13 mouse cellular contexts compared by ENCODE assay signal in genomic region chr6:142394669-142395068, GRCm38 (mm10). TPM values are rescaled to one million over a fixed set of nuclear protein-coding genes. Genes with fewer than 3 reads are reported as not detected.
DNase-seq lines count a peak whose midpoint lies in the region; ATAC-seq lines count a peak whose summit lies in the region.
"Had no signal": no experiment of that assay in that cellular context is flagged by ENCODE, and none has a peak within 500 bp of the region (broad histone marks: within the 10 kb centered on the region; RNA-seq: fewer than 3 reads in every experiment).

No protein-coding gene starts in this region.

- no peak overlapping the region for H3K9ac ChIP-seq in forebrain, embryonic 12.5 days
- H3K9ac ChIP-seq: forebrain, embryonic 13.5 days; liver, embryonic 14.5 days had no signal

- no peak overlapping the region for H3K4me3 ChIP-seq in forebrain, embryonic 12.5 days (replicated peaks)
- H3K4me3 ChIP-seq: forebrain, embryonic 13.5 days; midbrain, embryonic 10.5 days had no signal

- H3K4me2 ChIP-seq in forebrain, embryonic 12.5 days: no peak overlapping the region
- H3K4me2 ChIP-seq: forebrain, embryonic 13.5 days had no signal

- H3K4me1 ChIP-seq in forebrain, embryonic 12.5 days: no peaks in the 10 kb centered on the region
- H3K4me1 ChIP-seq: forebrain, embryonic 13.5 days; midbrain, embryonic 10.5 days had no signal

- peaks cover 38% of the 10 kb centered on the region for H3K36me3 ChIP-seq in forebrain, embryonic 12.5 days (replicated peaks)

- no peak overlapping the region for H3K27ac ChIP-seq in forebrain, embryonic 12.5 days
- H3K27ac ChIP-seq: forebrain, embryonic 13.5 days; liver, embryonic 14.5 days; midbrain, embryonic 10.5 days had no signal

- no peaks in the 10 kb centered on the region for H3K27me3 ChIP-seq in forebrain, embryonic 12.5 days
- H3K27me3 ChIP-seq: forebrain, embryonic 13.5 days had no signal

- peak; percentile 31 for DNase-seq in adrenal gland, postnatal 14 days
- no peak for DNase-seq in adrenal gland, adult (ENCODE audit: inconsistent age in 2 of 2, low spot score in 1 of 2)
- peak; percentile 18 to 35 for DNase-seq in left cerebral cortex, postnatal 25 days (ENCODE audit: low spot score in 2 of 2)
- DNase-seq in left cerebral cortex, adult 8-10 months (ENCODE audit: low spot score in 2 of 2): no peak
- peak; percentile 16 for DNase-seq in cerebellum, postnatal 14 days
- DNase-seq in left cerebral cortex, postnatal 4 days: peak; percentile 38
- DNase-seq in urinary bladder, postnatal 14 days (ENCODE audit: low spot score): no peak
- DNase-seq: kidney, postnatal 4 days had no signal

- intact Hi-C loops in left cerebral cortex, postnatal 25 days (cut with DNase I): no loop called here
- intact Hi-C loops in left cerebral cortex, postnatal 4 days (cut with DNase I): no loop called here

- no peaks in the 10 kb centered on the region for H3K9me3 ChIP-seq in forebrain, embryonic 12.5 days
- H3K9me3 ChIP-seq: forebrain, embryonic 13.5 days; midbrain, embryonic 10.5 days had no signal

- WGBS in forebrain, embryonic 12.5 days: 88% methylated on average over 5 of the region's 5 CpGs

- ATAC-seq in forebrain, embryonic 12.5 days (ENCODE audit: low FRiP score): no peak
- ATAC-seq: forebrain, embryonic 13.5 days had no signal

RNA-seq across cellular contexts. Expression of gene Golt1b, which starts 7.6 kb away (rescaled TPM):
- total RNA-seq in adrenal gland, postnatal 14 days (2021): 32.9 and 33.3 TPM in 2 replicates
- total RNA-seq in left cerebral cortex, postnatal 25 days (2021): 10 to 100 TPM; 33.5 to 34.8 TPM
- 10 to 100 TPM; 31.1 to 33.6 (median 33.3) TPM for total RNA-seq in left cerebral cortex, adult 8-10 months (2022)
- total RNA-seq in left cerebral cortex, postnatal 4 days (2021): 10 to 100 TPM; 34.4 to 35.8 TPM
- polyA plus RNA-seq in forebrain, embryonic 12.5 days (2016; fragmentation: Nextera tagmentation; extraction: Ambion mirVana): 93.1 and 95.5 TPM in 2 replicates

RNA-seq across cellular contexts. Expression of gene Recql, which starts 7.8 kb away (rescaled TPM):
- total RNA-seq in adrenal gland, postnatal 14 days (2021): 15.5 and 19.2 TPM in 2 replicates
- 10 to 100 TPM; 19.9 to 20.2 TPM for total RNA-seq in left cerebral cortex, postnatal 25 days (2021)
- 10 to 100 TPM; 18.4 to 30.5 (median 22.4) TPM for total RNA-seq in left cerebral cortex, adult 8-10 months (2022)
- total RNA-seq in left cerebral cortex, postnatal 4 days (2021): 10 to 100 TPM; 24.8 to 36.5 TPM
- polyA plus RNA-seq in forebrain, embryonic 12.5 days (2016; fragmentation: Nextera tagmentation; extraction: Ambion mirVana): 42.1 and 45.2 TPM in 2 replicates

RNA-seq across cellular contexts. Expression of gene Spx, which starts 18.6 kb away (rescaled TPM):
- 1.2 TPM in 1 of 2 replicates, not detected in the other for total RNA-seq in adrenal gland, postnatal 14 days (2021)
- total RNA-seq in left cerebral cortex, postnatal 25 days (2021): 1 to 10 TPM; 1.6 to 2.6 TPM
- total RNA-seq in left cerebral cortex, adult 8-10 months (2022): 1 to 10 TPM in 3 of 4 experiments, under 1 TPM in 1; 0.44 to 2.1 (median 1.4) TPM
- total RNA-seq in left cerebral cortex, postnatal 4 days (2021): 1 to 10 TPM in 1 of 2 experiments, under 1 TPM in 1; 0.94 to 2.3 TPM
- polyA plus RNA-seq in forebrain, embryonic 12.5 days (2016; fragmentation: Nextera tagmentation; extraction: Ambion mirVana): 0.46 and 1.0 TPM in 2 replicates
- polyA plus RNA-seq: heart, embryonic 14.5 days had no signal

RNA-seq across cellular contexts. Expression of gene Pyroxd1, which starts 49.2 kb away (rescaled TPM):
- 11.9 and 12.6 TPM in 2 replicates for total RNA-seq in adrenal gland, postnatal 14 days (2021)
- total RNA-seq in left cerebral cortex, postnatal 25 days (2021): 10 to 100 TPM; 13.6 to 15.1 TPM
- 10 to 100 TPM; 14.5 to 17.1 (median 15.5) TPM for total RNA-seq in left cerebral cortex, adult 8-10 months (2022)
- 10 to 100 TPM; 17.1 to 18.9 TPM for total RNA-seq in left cerebral cortex, postnatal 4 days (2021)
- 24.1 and 25.5 TPM in 2 replicates for polyA plus RNA-seq in forebrain, embryonic 12.5 days (2016; fragmentation: Nextera tagmentation; extraction: Ambion mirVana)

Comparison
In these comparisons a context has a peak if more than half of its experiments do, and no peak if none do; other contexts are left out.
1. DNase-seq: peak in adrenal gland, postnatal 14 days (single experiment), left cerebral cortex, postnatal 25 days (2 of 2), cerebellum, postnatal 14 days (2 of 2) and left cerebral cortex, postnatal 4 days (single experiment); none in adrenal gland, adult (0 of 2), left cerebral cortex, adult 8-10 months (0 of 2) and urinary bladder, postnatal 14 days (single experiment).